Mouse (Mus musculus) erythroblast, adult 5-6 weeks (primary cell): Measurements from ENCODE around the gene 5730522E02Rik. TPM values are rescaled to one million over a fixed set of nuclear protein-coding genes. Genes with fewer than 3 reads are reported as not detected.

Source experiments
- ATAC-seq: replicated peaks from 2 replicates; pipeline ENCODE4 v1.8.0; 2016; ENCODE audit warnings: moderate number of reproducible peaks, mild to moderate bottlenecking, moderate TSS enrichment, inconsistent platforms; ENCODE audit not compliant: poor library complexity, low FRiP score, severe bottlenecking
- total RNA-seq, 2 experiments: library from RNA; stranded (forward) in 1 of 2; stranded (reverse) in 1 of 2; fragments of 150-400 nt in 1 of 2; fragments of 200-764, 138-1000 nt in 1 of 2; gene quantifications; 2 replicates each; pipeline versions ENCODE4 v1.2.3 to v1.2.4; 2015 to 2017; ENCODE audit warnings: low replicate concordance in 2 of 2

The 5730522E02Rik gene
- total RNA-seq, 2 experiments from 2014 or later = not detected

GRCm38 (mm10) chr11:26063252-26063651 lies 147.3 kb downstream of the 5730522E02Rik start:
- ATAC-seq = no peak

GRCm38 (mm10) chr11:26061471-26062137 lies 149.0 kb downstream of the 5730522E02Rik start:
- ATAC-seq = no peak

GRCm38 (mm10) chr11:26013527-26013926 lies 197.0 kb downstream of the 5730522E02Rik start:
- ATAC-seq = no peak

- ATAC-seq = no peak
These were observed 206.5 kb downstream of the 5730522E02Rik start for GRCm38 (mm10) chr11:26004018-26004417.

DNA sequence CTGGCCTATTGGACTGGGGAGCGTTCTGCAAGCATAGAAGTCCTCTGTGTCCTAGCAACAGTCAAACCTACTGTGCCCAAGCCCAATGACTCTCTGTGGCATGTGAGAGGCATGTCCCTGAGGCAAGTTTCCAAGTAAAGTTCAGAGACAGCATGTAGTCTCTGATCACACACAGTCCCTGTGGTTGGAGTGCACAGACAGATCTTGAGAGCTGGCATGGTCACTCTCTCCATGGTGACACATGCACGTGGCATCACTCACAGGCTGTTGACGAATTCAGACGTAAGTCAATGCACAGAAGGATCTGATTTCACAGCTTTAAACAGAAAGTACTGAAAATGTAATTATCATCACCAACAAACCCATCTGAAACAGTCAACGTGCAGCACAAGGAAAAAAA lies 210.8 kb downstream of the 5730522E02Rik start:
- ATAC-seq = no peak

- ATAC-seq = no peak
These were observed 213.1 kb downstream of the 5730522E02Rik start for GRCm38 (mm10) chr11:25997469-25997868.

GRCm38 (mm10) chr11:25994128-25994527 lies 216.4 kb downstream of the 5730522E02Rik start:
- ATAC-seq = no peak

DNA sequence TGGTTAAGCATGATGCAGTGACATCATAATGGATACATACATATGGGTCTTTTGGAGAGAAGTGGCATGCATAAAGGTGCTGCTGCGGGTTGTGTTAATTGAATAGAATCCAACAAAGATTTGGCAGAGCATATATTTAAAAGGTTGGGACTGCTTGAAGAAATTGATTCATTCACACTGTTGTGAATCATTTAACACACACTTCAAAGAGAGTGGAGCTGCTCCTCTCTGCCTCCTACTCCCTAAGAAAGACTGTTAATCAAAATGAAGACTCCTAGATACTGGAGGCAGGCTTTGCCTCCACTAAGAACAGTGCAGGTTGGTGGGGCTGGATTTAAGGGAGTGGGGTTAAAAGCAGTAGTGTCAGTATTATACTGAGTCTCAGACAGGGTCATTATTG lies 218.3 kb downstream of the 5730522E02Rik start:
- ATAC-seq = no peak

GRCm38 (mm10) chr11:25978736-25979276 lies 231.8 kb downstream of the 5730522E02Rik start:
- ATAC-seq = no peak

DNA sequence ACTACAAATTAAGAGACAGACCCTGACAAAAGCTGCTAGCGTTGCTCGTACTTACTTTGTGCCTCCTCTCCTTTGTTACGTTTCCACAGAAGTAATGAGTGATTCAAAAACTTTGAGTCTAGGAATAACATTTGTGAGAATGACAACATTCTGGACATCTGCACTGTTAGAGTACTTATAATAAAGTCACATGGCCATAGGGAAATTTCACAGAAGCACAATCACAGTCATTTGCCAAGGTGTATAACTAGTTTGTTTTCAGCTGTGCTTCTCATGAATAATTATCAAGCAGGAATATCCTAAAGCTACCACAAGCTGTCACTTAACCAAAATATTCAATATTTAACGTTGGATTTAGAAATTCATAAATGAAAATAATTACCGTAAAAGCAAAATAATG lies 269.1 kb downstream of the 5730522E02Rik start:
- ATAC-seq = no peak

DNA sequence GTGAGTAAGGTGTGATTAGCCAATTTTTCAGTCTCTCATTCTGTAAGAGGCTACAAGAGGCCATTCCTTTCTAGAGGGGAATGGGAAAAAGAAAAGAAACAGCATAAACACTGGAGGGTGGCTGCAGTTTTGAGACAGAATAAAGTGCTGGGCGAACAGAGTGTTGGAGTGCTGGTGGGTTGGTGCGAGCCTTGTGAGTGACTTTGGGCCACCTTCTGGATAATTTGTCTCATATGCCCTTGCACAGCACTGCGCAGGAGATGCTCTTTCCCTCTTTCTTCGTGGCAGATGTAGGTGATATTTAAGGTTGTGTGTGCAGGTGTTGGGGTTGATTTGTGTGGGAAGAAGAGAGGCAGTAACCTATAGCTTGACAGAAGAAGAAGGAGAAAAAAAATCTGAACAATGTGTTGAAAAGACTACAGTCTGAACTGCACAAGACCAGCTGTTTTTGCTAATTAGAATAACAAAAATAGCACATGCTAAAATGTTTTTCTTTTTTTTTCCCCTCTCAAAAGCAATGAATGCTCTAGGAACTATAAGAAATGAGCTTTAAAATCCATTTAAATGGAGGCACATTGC lies 269.8 kb downstream of the 5730522E02Rik start:
- ATAC-seq = no peak

DNA sequence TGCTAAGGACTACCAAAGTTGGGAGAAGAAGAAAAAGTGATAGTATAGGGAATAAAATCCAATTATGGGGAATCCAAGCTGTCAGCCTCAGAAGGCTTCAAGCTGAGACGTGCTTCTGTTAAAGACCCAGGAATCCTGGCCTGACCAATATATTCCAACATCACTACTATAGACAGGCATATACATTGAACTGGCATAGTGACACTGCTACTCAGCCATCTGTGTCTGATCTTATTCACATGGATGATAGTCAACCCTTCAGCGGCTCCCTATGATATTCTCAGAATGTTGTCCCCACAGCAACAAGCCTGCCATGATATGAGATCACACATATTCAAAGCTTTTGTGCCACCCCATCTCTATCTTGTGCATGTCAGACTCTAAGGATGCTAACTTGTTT lies 284.3 kb downstream of the 5730522E02Rik start:
- no peak for ATAC-seq

- no peak for ATAC-seq
These were observed 308.2 kb downstream of the 5730522E02Rik start for GRCm38 (mm10) chr11:25902321-25902720.

DNA sequence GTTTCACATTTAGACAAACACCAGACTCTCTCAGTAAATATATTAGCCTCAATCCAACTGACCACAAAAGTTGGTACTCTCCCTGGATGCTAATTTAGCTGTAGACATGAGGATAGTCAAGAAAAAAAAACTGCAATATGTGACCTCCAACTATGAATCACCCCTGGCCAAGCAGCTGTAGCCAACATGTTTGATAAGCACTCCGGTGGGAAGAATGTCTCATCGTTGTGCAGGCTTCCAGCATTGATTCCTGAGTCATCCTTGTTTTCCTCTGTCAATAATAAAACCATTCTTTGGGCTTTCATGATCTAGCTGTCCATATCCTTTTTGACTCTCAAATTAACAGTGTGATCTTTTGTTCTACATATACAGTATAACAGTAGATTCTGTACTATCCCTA lies 308.9 kb downstream of the 5730522E02Rik start:
- ATAC-seq = no peak

DNA sequence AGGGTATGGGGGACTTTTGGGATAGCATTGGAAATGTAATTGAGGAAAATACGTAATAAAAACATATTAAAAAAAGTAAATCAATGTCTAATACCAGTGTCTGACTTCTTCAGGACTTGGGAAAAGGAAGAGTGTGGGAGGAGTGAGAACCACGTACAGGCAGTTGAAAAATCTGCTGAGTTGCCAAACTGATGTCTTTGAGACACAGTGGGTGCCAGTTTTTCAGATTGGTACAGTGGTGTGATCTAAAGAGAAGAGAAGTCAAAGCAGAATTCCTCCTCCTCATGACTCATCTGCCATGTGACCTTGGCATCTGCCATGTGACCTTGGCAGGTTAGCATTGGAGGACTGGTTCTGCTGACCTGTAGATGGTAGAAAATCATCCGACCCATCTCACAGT lies 316.7 kb downstream of the 5730522E02Rik start:
- no peak for ATAC-seq

DNA sequence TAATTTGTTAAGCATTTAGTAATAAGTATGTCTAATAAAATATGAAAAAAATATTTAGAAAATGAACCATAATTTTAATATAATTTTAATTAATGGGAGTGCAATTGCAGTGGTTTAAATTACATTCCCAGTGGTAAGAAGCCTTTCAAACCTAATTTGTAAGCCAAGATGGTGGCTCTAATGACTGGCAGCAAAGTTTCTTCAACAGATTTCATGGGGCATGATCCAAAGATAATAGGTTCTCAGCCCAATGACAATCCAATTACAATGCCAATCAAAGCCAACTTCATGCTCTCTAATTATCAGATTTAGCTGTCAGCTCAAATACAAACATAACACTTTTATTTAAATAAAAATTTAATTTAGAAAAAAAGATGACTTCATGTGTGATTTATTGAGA lies 337.6 kb downstream of the 5730522E02Rik start:
- no peak for ATAC-seq

GRCm38 (mm10) chr11:25872317-25872716 lies 338.2 kb downstream of the 5730522E02Rik start:
- no peak for ATAC-seq

DNA sequence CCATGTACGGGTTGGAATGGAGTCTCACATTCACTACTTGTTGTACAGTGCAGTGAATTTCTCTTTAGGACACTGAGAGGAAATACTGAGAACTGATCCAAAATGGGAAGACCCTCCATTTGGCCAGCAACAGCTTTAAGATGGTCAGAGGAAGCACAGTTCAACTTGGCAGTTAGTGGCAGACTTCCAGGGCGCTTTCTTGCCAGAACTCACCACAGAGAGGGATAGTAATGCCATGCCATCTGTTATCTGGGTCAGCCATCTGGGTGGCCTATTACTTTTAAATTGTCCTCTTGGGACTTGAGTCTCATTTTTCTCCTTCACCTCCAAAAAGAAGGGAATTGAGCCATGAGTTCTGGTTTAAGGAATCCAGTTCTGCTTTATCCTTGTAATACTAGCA lies 344.3 kb downstream of the 5730522E02Rik start:
- no peak for ATAC-seq

DNA sequence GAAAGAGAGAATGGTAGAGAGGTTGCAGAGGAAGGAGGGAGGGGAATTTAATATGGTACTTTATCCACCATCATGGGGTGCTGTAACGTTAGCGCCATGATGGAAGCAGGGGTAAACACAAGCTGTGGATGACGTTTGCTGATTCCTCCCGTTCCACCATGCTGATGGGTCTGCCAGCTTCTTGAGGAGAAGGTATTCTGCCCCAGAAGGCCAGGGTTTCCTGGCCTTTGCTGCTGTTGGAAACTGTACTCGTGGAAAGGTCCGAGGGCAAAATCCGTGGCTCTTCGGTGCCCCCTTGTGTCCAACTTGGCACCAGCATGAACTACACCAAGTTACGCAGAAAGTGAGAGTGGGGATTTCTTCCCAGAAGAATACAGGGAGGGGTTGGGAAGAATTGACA lies 347.9 kb downstream of the 5730522E02Rik start:
- no peak for ATAC-seq

DNA sequence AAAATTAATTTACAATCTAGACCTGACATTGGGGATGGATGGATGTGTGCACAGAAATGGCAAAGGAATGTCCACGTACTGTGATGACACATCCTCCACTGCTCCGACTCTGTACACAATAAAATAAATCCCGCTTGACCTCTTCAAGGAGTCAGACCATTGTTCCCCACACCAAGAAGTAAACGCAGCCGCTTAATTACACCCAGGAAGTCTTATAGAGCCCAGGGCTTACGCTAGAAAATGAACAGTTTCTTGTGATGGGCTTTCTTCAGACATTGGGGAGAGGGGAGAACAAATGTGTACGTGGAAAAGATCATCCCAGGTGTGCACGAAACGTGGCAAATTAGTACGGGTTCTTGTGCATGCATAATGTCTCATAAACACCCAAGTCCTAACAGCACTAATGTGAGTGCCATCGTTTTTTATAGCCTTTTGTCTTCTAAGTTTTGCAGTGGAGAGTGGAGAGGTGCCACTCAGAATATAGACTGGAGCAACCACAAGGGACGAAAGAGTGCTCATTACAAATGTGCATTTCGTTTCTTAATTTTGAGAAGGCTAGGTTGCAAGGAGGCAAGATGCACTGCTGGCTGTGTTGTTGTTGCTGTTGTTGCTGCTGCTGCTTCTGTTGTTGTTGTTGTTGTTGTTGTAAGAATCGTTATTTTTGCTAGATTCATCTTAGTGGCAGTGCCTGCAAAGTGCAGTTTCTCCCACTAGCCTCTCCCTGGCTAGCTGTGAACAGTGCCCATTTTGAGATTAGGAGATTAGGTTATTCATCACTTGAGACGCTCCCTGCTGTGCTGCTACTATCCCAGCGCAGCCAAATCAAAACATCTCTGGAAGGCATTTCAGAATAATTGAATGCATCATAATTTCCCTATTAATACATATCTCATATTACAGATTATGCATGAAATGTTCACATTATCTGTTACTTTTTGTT lies 353.7 kb downstream of the 5730522E02Rik start:
- no peak for ATAC-seq
